Mouse (Mus musculus) liver, adult (tissue): Measurements from ENCODE around the gene Bcor.

Source experiments
- GATA4 ChIP-seq: IDR thresholded peaks from 2 replicates; pipeline ENCODE4 v1.6.1; 2014; ENCODE audit warnings: mild to moderate bottlenecking, low read length; ENCODE audit not compliant: insufficient replicate concordance

Gene Bcor

DNA sequence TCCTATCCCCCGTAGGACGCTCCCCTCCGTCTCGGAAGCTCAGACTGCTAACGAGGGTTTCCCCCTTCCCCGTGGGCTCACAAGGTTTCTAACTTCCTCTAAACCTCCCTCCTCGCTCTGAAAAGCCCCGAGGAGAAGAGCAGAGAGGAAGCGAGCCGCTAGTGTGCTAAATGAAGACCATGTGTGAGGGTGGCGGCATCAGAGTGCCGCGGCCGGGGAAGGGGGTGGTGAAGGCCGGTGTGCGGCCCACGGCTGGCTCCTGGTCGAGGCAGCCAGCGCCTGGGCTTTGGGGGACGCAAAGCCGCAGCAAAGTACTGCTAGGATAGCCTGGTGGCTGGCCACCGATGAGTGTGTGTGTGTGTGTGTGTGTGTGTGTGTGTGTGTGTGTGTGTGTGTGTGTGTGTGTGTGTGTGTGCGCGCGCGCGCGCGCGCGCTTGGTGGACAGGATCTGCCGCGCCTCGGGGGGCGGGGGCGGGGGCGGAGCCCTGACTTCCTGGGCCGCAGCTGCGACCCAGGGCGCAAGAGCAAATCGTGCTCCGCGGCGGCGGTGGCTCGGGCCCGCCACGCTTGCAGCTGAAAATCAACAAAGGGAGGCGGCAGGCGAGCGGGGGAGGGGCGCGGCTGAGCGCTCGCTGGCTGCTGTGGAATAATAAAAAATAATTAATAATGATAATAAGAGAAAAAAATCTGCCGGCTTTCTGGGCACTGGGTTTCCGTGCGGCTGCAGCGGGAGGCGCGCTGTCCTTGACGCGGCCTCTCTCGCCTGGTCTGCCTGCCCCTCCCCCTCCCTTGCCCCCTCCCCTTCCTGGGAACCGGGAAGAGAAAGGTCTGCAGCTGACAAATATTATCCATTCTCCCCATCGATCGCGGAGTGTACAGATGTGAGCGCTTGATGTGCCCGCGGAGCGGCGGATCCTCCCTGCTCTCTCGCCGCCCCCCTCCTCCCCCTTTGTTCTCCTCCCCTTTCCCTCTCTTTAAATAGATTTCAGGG, 24.7 kb downstream of the Bcor start:
- no peak for TF ChIP-seq GATA4

- TF ChIP-seq GATA4 = no peak
Measured at GRCm38 (mm10) chrX:12134541-12134940, 25.6 kb downstream of the Bcor start.

- TF ChIP-seq GATA4 = no peak
Measured at GRCm38 (mm10) chrX:12133836-12134431, 26.2 kb downstream of the Bcor start.

DNA sequence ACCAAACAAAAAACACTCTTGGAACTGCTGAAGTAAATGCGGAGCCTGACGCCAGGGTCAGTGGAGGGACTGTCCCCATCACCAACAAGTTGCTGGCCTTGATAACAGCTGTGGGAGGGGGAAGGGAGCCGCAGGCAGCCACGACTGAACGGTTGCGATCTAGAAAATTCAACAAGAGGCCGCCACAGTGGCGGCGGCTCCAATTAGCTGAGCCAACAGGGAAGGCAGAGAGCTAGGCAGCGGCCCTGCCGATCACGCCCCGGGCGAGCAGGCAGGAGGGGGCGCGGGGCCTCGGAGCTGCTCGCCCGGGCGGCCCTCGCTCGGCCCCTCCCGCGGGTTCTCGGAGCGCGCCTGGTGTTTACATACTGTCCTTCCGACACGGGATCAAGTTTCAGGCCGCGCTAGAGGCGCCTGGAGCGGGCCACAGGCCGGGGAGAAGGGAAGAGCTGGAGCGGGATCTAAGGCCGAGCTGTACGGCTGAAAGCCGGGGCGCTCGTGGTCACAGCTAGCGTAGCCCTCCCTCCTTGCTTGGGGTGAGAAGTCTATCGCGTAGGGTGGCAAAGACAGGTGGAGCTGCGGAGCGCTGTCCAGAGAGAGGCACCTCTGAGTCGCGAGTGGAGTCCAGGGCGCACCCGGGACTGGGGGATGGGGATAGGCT, 26.8 kb downstream of the Bcor start:
- TF ChIP-seq GATA4 = no peak

GRCm38 (mm10) chrX:12132541-12133177, 27.5 kb downstream of the Bcor start:
- no peak for TF ChIP-seq GATA4

- TF ChIP-seq GATA4 = no peak
Measured at GRCm38 (mm10) chrX:12129828-12130809, 30.0 kb downstream of the Bcor start.

DNA sequence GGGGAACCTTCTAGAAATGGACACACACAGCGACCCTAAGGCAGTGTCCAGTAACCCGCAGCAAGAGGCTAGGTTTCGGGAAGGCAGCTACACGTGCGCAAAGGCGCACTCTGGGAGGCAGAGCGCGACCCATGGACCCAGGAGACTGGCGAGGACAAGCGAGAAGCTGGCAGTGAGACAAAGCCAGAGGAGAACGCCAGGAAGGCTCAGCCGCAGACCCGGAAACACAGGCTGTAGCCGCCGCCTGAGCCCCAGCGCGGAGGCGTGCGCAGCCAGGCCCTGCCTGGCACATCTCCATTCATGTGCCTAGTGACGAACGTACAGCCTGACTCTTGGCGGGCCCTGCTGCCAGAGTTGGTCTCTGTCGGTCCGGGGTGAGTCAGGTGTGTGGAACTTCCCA, 30.9 kb downstream of the Bcor start:
- TF ChIP-seq GATA4 = no peak

- no peak for TF ChIP-seq GATA4
Measured at GRCm38 (mm10) chrX:12128165-12129083, 31.7 kb downstream of the Bcor start.

DNA sequence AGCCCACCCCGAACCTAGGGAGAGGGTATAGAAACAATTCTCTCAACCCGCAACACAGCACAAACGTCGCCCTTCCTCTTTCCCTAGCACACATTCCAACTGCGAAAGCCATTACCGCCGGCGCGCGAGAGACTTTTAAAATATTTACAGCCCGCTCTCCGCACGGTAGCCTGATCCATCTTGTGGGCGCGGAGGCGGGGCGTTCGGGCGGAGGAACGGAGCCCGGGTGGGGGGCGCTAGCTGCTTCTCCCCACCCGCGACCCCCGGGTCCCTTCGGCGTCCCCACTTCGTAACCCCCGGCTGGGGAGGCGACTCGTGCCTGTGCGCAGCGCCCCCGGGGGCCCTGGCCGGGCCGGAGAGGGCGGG, 32.4 kb downstream of the Bcor start:
- no peak for TF ChIP-seq GATA4

GRCm38 (mm10) chrX:12127106-12127670, 33.0 kb downstream of the Bcor start:
- no peak for TF ChIP-seq GATA4

- no peak for TF ChIP-seq GATA4
Measured at GRCm38 (mm10) chrX:12126408-12127105, 33.6 kb downstream of the Bcor start.

DNA sequence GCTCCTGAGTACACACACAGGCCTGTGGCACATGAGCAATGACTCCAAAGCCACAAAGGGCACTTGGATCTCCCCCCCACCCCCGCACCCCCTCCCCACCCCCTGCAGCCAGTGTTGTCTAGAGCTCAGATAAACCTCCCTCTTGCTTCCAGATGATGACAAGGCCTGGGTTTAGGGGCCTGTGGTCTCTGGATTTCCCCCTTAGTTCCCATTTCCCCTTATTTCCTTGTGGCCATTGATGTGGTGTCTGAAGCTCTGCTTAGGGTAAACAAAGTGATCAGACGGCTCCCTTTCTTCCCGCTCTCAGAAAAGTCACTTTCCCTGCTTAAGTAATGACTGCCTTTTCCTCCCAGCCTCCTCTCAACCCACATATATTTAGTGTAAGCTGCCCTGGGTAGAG, 35.6 kb downstream of the Bcor start:
- no peak for TF ChIP-seq GATA4
